Mouse (Mus musculus) adrenal gland, postnatal 14 days (tissue): Measurements from ENCODE around the gene Krtdap. TPM values are rescaled to one million over a fixed set of nuclear protein-coding genes. Genes with fewer than 3 reads are reported as not detected.
"Not testable (repeated sequence)": the region's sequence is repeated elsewhere in the genome, so short reads cannot be mapped to it uniquely, and the experiment has no call there.

Source experiments
- DNase-seq: peaks from one replicate; pipeline ENCODE4 v3.0.0; 2021; ENCODE audit warnings: mixed read lengths
- long read RNA-seq, 2 experiments: library from polyadenylated mRNA; stranded (forward); transcript quantifications; one replicate each; pipeline ENCODE4 v2.0.0; 2021
- total RNA-seq: library from RNA; stranded (reverse); gene quantifications from 2 replicates; pipeline ENCODE4 v1.2.3, GENCODE M21; 2021

Gene Krtdap
- total RNA-seq: 1.3 and 2.1 TPM in 2 replicates
- long read RNA-seq, experiment 1, partial matches to known transcripts: 0 of 1 reads
- long read RNA-seq, experiment 1, other reads (novel, unspliced or antisense): 0 of 1 reads
- long read RNA-seq, experiment 2: 0 reads

DNA sequence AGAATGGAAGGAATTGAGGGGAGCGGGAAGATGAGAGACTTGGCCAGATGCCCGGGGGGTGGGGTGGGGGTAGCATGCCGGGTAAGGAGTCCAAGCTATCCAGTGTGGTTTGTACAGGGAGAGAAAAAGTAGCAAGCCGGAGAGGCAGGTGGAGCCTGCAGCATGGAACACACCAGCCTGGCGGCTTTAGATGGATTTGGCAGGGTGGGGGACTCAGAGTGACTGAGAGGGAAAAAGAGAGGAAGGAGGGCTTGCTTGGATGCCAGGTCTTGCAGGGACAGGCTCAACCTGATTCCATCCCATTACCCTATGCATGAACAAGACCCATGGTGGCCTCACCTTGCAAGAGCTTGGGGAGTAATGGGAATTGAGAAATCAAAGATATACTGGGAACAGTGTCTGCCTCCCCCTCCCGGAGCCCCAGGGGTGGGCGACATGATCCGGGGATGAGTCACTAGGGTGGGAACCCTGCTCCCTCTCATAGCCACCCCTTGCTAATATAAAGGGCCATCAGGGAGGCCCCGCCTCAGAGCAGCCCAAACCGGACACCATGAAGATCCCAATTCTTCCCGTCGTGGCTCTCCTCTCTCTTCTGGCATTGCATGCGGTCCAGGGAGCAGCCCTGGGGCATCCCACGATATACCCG is at the start of gene Krtdap:
Gene Krtdap (plus strand): TSS at position 520 of the 646 bp plus-strand sequence.
- DNase-seq: no peak

DNA sequence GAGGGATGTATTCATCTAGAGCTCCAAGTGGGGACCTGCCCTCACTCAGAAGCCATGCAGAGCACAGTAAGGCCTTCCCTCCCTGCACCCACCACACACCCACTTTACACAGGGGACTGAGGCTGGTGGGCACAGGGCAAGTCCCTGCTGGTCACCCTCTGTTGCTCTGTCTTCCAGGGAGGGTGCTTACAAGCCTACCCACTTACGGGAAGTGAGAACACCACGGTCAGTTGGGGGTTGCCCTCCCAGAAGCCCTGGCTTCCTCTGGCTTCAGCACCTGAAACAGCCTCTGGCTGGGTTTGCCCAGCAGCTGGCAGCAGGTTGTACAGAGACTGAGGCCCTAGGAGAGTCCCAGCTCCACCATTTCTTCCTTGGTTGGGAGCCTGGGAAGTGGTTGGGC is 45.1 kb upstream of the Krtdap start:
- not testable (repeated sequence) for DNase-seq

DNA sequence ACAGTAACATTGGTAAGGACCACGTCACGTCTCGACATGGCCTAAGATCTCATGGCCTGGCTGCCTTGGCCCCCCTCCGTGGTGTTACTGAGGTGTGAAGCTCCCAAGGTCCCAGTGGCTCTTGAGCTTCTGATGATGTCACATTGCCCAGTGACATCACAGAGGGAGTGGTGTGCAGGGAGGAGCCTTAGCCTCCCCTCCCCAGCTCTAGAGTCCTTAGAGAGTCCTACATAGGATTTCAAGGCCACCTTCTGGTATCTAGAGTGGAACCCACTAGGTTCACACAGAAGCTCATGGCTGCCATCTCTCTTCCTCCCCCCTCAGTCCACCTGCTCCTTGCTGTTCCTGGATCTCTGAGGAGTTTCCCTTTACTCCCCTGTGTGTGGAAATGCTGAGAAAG is 44.1 kb upstream of the Krtdap start, which contains the start of gene Gapdhs:
Gene Gapdhs (minus strand): TSS at position 65 of the 400 bp plus-strand sequence.
- DNase-seq: not testable (repeated sequence)

DNA sequence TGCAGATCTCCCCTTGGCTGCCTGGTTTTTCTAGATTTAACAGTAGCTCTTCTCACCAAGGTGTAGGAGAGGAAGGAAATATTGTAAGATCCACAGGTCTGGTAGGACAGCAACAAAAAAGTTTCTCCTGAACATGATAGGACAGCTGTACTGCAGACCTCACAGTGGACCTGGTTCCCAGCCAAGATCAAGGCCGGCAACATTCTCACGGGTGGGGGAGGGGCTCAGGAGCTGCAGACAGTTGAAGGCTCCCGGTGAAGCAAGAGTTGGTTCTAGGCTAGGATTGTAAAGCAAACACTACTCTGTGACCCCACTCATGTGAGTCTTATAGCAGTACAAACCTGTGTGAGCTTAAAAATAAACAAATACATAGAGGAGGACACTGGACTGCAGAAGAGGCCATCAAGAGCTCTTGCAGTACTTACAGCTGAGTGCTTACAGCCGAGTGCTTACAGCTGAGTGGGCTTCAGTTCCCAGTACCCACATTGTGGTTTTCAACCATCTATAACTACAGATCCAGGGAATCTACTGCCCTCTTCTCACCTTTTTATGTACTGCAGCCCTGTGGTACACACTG is 43.6 kb upstream of the Krtdap start:
- peak; percentile 83 for DNase-seq

DNA sequence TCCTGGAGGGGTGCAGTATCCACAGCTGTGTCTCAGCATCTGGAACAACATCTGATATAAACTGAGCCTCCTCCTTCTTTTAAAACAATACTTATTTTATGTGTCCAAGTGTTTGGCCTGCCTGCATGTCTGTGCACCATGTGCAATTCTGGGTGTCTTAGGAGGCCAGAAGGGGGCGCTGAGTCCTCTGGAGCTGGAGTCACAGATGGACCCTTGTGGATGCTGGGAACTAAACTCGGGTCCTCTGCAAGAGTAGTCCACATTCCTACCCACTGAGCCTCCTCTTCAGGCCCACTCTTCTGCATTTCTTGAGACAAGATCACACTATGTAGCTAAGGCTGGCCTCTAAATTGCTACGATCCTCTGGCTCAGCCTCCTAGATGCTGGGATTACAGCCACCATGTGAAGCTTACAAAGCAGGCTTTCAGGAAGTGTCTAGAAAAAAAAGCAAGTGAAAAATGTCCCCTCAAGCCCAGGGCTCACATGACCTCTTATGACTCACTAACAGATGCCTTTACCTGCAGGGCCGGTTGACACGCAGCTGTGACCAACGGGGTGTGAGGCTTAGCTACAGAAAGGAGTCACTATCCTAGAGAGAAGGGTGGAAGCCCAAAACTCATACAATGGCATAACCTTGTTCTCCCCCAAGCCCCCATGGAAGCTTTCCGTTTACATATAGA is 40.0 kb upstream of the Krtdap start:
- DNase-seq: no peak

DNA sequence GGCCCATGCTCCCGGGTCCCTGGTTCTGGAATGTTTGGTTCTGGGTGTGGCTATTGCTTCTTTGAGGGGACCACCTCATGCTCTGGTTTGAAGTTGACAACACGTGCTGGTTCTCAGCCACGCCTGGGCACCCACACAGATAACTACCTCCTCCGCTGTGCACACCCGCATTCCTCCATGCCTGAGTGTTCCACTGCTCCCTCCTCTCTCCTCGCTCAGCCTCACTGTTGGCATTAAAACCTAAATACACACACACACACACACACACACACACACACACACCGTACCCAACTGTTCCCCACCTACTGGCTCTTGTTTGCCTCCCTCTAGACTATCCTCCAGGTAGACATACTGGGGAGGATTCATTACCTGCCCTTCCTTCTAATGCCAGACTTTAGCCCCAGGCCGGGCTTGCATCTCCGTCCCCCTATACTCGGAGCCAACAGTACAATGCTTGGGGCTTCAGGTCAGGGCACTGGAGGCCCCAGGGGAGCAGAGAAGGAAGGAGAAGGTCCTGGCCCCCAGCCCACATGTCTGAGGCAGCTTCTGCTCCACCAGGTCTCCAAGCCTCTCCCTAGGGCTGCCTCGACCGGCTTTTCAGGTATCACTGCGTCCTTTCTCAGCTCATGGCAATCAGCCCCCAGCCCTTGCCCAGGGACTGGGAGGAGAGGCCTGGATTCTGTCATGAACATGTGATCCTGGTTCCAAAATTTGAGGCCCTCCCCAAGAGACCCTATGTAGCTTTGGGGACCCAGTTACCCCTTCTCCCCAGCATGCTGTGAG is 37.7 kb upstream of the Krtdap start:
- DNase-seq: no peak

DNA sequence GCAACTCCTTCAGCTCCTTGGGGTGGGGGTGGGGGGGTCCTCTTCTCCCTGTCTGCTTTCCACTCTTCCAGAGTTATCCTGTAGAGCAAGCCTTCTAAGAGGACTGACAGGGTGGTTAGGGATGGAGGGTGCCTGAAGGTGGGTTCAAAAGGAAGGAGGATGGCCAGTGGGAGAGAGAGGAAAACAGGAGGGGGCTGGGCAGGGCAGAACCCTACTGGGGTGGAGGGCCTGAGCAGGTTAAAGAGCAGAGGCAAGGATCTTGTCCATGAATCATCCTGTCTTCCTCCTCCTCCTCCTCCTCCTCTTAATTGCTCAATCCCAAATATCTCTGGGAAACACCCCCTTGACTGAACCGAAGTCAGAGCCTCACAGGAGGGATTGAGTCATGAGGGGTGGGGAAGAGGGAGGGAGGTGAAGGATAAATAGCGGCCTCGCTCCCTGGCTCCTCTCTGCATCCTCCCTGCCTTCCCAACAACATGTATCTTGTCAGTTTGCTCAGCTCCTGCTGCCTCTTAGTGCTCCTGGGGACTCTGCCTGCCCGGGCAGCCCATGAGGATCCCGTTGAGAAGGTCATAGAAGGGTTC is 36.5 kb upstream of the Krtdap start, which contains the start of gene Sbsn:
Gene Sbsn (plus strand): TSS at position 386 of the 584 bp plus-strand sequence.
- DNase-seq: peak; percentile 74

DNA sequence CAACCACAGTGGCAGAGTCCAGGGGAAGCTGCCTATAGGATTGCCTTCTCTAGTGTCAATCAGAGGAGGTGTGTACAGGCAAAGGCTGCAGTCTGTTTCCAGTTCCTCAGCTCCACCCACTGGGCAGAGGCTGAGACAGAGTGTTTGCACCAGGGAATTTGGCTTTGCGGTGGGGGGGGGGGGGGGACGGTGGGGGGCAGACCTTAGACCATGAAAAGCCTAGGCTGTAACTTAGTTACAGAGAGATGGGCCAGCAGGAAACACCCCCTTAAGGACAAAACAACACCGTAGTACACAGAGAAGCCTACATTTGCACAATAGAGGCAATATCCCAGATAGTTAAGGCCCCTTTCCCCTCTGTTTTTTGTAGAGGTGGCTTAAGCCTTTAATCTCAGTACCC is 30.7 kb upstream of the Krtdap start:
- DNase-seq: no peak

DNA sequence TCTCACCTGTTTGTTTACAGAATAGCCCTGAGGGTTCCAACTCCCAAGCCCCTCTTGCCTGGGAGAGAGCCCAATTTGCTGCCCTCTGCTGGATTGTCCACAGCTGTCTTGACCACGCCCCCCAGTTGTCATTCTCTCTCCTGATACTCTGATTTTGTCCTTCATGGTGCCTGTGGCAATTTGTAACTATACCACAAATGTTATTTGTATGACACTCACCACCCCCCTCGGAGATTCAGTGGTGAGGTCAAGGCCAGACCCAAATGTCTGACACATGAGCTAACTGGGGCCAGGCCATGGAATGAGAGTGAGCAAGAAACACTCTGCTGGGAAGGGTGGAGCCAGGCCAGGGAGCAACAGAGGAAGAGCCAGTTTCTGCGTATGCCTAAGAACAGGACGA is 28.8 kb upstream of the Krtdap start:
- peak; percentile 87 for DNase-seq

DNA sequence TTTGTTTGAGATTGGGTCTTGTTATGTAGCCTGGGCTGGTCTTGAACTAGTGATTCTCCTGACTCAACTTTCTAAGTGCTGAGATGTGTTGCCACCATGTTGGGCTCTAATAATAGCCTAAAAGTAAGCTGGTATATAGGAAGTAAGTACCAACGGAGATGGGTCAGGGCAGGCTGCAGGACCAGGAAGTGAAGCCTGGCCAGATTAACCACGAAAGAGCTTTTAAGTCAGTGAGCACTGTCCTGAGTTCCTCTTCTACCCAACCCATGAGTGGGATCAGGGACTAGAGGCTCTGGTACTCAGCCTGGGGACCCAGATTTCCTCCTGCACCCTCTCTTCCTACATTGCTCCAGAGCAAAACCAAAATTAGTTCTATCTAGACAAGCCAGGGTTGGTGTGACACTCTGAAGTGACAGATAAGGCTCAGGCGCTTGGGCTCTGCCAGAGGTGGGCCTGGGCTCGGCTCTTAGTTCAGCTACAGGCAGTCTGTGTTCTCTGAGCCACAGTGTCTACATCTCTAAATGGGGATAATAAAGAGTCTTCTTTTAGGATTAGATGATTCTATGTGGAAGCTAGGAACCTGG is 25.8 kb upstream of the Krtdap start:
- no peak for DNase-seq

DNA sequence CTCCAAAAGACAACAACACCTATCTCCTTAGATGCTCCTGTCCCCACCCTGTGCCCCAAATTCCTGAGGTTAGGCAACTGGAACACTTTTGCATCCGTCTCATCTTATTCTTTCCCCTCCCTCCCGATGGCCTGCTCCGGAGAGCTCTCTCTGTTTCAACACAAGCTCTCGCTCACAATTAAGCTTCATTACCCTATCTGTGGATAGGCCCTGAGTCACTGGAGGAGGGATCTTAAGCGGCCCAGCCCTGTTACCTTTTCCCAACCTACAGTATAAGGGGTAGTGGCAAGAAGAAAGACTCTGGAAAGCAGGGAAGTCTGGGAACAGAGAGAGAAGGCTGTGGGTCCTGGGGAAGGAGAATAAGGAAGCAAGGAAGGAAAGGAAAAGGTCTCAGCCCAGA is 24.2 kb upstream of the Krtdap start, which contains the start of gene Dmkn:
Gene Dmkn (plus strand): TSS at position 301 of the 400 bp plus-strand sequence.
- DNase-seq: no peak

DNA sequence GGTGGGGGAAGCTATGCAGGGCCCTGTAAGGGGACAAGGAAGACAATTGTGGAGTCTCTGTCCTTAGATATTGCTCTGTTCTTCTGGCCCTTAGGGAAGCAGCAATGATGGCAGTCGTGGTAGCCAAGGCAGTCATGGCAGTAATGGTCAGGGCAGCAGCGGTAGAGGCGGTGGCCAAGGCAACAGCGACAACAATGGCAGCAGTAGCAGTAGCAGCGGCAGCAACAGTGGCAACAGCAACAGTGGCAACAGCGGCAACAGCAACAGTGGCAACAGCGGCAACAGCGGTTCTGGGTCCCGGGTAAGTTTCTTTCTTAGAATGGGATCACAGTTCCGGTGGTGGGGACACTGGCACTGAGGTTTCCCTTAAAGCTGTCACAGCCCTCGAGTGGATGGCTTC is 22.5 kb upstream of the Krtdap start:
- DNase-seq: no peak

DNA sequence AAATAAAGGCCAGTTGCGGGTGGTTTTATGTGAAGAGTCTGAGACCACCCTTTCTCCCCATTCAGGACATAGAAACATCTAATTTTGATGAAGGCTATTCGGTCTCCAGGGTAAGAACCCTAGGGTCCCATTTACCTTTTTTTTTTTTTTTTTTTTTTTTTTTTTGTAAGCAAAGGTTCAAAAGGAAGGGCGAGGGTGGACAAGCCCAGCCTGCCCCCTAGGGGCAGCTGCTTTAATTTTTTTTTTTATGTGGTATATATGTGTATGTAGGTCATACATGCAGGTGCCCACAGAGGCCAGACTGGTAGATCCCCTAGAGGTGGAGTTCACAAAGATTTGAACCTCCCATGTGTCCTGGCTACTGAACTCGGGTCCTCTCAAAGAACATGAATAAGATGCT is 21.3 kb upstream of the Krtdap start:
- DNase-seq: no peak

DNA sequence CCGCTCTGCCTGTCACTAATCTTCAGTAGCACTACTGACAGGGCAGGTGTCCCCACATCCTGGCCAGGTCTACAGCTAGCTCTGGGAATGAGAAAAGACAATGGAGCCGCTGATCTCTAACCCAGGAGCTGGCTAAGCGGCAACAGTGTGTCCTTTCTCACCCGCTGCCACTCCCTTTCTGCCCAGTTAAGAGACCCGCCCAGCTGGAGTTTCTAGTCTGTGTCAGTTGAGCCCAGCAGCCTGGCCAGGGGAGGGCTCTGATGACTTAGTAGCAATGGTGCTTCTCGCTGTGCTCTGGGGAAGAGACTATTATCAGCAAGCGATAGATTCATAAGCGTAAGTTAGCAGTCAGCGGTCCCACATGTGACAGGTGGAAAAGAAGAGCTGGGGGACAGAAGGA is 18.5 kb upstream of the Krtdap start:
- DNase-seq: no peak

DNA sequence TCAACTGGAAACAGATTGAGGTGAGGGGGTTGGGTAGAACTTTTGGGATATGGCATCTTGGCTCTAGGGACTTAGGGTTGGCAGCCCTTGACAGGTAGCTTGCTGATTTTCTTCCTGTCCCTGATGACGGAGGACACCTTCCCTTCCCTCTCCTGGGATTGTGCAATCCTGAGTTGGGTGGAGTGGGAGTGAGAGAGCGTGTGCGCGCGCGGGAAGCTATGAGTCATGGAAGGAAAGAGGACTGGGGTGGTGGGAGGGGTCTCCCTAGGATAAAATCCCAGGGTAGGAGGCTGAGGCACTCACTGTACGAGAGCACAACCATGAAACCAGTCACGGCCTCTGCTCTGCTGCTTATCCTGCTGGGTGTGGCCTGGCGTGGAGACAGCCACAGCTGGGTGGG is 11.6 kb upstream of the Krtdap start:
- DNase-seq: no peak

DNA sequence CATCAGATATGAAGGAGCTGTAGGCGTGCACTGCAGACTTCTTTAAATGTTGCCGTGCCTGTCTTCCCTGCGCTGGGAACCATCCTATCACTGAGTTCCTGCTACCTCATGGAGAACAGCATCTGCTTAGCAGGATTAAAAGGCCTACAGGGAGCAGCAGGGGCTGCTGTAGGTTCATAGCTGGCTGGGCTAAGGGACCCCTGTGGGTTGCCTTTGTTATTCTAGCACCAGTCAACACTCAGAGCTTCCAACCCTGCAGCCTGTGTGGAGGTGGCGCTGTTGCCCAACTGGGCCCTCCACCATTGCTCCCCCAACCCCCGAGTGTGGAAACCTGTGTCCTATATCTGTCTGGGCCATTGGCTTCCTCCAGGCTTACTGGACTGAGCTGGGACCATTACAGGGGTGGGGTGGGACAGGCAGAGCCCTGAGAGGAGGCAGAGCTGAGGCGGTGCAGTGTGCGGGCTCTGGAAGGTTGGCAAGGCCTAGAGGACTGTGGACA is 10.6 kb upstream of the Krtdap start:
- DNase-seq: no peak

DNA sequence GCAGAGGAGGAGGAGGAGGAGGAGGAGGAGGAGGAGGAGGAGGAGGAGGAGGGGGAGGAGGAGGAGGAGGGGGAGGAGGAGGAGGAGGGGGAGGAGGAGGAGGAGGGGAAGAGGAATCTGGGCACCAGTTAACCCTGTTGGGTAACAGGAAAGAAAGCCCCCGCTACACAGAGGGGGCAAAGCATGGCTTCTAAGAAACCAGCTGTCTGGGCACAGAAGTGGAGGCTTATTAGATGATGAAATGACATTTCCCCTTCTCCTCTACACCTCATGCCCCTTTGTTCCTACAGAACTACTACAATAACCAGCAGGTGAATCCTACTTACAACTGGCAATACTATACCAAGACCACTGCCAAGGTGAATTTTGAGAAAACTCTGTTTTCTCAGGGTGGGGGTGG is 9.8 kb upstream of the Krtdap start:
- DNase-seq: no peak

DNA sequence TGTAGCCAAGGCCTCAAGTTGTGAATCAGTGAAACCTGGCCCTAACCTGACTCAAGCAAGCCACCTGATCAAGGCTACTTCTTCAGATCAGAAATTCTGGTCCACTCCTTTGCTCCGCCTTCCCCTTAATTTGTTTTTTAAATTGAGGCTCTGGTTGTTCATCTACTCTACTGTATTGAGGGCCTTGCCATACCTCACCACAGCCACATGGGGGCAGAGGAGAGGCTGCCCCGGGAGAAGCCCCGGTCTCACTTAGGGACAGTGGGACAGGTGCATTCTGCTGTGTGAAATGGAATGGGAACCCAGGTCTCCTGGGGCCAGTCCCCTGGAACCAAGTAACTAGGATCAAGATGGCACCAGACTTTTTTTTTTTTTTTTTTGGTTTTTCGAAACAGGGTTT is 5.9 kb upstream of the Krtdap start:
- DNase-seq: no peak

DNA sequence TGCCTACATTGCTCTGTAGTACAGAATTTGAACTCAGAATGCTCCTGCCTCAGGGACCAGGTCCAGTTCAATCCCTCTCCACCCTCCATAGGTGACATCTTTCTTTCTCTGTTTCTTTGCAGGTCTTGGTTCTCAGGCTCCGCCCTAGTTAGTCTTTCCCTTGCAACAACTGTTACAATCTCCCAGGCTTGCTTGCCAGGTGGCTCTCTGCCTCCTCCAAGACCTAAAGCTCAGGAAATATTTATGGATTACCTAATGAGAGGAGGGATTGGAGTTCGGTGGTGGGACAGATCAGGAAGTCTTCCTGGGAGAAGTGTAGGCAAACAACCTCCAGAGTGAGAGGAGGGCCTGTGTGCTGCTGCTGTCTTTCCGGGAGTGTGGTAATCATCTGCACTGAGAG is 5.0 kb upstream of the Krtdap start:
- no peak for DNase-seq

DNA sequence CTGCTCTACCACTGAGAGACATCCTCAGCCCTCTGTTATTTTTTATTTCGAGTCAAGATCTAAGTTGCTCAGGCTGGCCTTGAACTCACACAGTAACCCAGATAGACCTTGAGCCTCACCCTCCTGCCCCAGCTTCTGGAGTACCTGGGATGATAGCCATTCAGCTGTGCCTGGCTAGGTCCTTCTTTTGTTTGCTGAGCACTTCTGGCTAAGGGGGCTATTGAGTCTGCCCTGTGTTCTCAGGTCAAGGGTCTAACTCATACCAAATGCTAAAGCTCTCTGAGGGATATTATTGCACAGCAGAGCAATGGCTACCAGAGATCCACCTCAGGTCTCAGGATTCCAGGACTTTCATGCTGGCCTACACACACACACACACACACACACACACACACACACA is 2.5 kb upstream of the Krtdap start:
- no peak for DNase-seq

DNA sequence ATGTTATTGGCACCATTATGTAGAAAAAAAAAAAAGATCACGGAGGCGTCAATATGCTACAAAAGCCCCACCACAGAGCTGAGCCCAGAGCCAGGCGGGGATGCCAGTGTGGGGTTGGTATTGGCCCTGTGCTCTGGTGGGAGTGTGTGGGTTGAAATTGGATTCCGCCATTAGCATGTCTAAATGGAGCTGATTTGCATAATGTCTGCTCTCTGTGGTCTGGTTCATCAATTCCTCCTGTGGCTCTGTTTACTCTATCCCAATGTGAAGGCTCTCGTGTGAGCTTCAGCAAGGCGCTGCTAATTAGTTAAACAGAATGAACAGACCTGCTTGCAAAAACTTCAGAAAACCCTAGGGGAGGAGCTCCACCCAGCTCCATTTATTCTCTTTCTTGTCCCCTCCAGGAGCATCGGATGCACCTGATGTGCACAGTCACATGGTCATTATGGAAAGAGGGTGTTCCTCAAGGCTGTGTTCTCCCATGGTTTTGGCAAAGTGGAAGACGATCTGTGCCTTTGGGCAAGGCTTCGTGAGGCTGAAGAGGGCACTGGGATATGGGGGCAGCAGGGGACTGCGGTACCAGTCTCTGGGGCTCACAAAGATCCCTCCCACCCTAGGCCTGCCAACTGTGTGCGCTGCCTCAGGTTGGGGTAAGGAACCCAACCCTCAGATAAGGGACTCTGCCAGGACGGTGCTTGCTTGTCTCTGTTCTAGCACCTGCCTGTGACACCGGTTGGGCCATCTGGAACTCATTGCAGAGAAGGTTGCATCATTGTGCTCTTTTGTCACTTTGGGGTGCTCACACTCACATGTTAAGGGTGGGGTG is 1.8 kb upstream of the Krtdap start:
- no peak for DNase-seq
